Mouse (Mus musculus): ENCODE measurements at regions not wholly inside any gene's neighbourhood (a gene's known extent, or its start where the extent isn't known, plus 50 kb on each side); places are given as distances from the start of the nearest gene placed in this dataset.
"Not testable (repeated sequence)": the region's sequence is repeated elsewhere in the genome, so short reads cannot be mapped to it uniquely, and the experiment has no call there.

- DNase-seq = no peak
Observed at GRCm38 (mm10) chr14:9492228-9492627, 826.2 kb upstream of the 4930452B06Rik start.

GRCm38 (mm10) chr14:9488585-9488984, 822.5 kb upstream of the 4930452B06Rik start:
- DNase-seq = no peak

GRCm38 (mm10) chr14:9478981-9479380, 812.9 kb upstream of the 4930452B06Rik start:
- DNase-seq = no peak

- no peak for DNase-seq
Observed at GRCm38 (mm10) chr14:9475169-9475568, 809.1 kb upstream of the 4930452B06Rik start.

GRCm38 (mm10) chr14:9469686-9470085, 803.6 kb upstream of the 4930452B06Rik start:
- DNase-seq = no peak

- DNase-seq = no peak
Observed at GRCm38 (mm10) chr14:9468654-9469053, 802.6 kb upstream of the 4930452B06Rik start.

- DNase-seq = peak; percentile 5
Observed at GRCm38 (mm10) chr14:9467690-9468458, 801.8 kb upstream of the 4930452B06Rik start.

- no peak for DNase-seq
Observed at GRCm38 (mm10) chr14:9460006-9460405, 794.0 kb upstream of the 4930452B06Rik start.

- DNase-seq = no peak
Observed at GRCm38 (mm10) chr14:9458856-9459255, 792.8 kb upstream of the 4930452B06Rik start.

- DNase-seq = no peak
Observed at GRCm38 (mm10) chr14:9457801-9458495, 791.9 kb upstream of the 4930452B06Rik start.

GRCm38 (mm10) chr14:9455986-9456385, 789.9 kb upstream of the 4930452B06Rik start:
- DNase-seq = no peak

- DNase-seq = peak; percentile 56
Observed at GRCm38 (mm10) chr14:9449942-9450341, 783.9 kb upstream of the 4930452B06Rik start.

GRCm38 (mm10) chr14:9437896-9438295, 771.9 kb upstream of the 4930452B06Rik start:
- DNase-seq = no peak

GRCm38 (mm10) chr14:9435136-9435535, 769.1 kb upstream of the 4930452B06Rik start:
- no peak for DNase-seq

- DNase-seq = no peak
Observed at GRCm38 (mm10) chr14:9433081-9433590, 767.1 kb upstream of the 4930452B06Rik start.

GRCm38 (mm10) chr14:9431798-9432197, 765.8 kb upstream of the 4930452B06Rik start:
- DNase-seq = peak; percentile 11

- no peak for DNase-seq
Observed at GRCm38 (mm10) chr14:9411822-9412403, 745.9 kb upstream of the 4930452B06Rik start.

GRCm38 (mm10) chr14:9403688-9404087, 737.6 kb upstream of the 4930452B06Rik start:
- no peak for DNase-seq

GRCm38 (mm10) chr14:9400861-9401260, 734.8 kb upstream of the 4930452B06Rik start:
- DNase-seq = no peak

- peak; percentile 80 for DNase-seq
Observed at GRCm38 (mm10) chr14:9393271-9393771, 727.3 kb upstream of the 4930452B06Rik start.

- DNase-seq = not testable (repeated sequence)
Observed at GRCm38 (mm10) chr14:9389878-9390536, 724.0 kb upstream of the 4930452B06Rik start.

GRCm38 (mm10) chr14:9389180-9389579, 723.1 kb upstream of the 4930452B06Rik start:
- no peak for DNase-seq

Measured in kidney, postnatal 10 days (tissue).